Mouse (Mus musculus): ENCODE measurements around the gene 2410015M20Rik.

The 2410015M20Rik gene

DNA sequence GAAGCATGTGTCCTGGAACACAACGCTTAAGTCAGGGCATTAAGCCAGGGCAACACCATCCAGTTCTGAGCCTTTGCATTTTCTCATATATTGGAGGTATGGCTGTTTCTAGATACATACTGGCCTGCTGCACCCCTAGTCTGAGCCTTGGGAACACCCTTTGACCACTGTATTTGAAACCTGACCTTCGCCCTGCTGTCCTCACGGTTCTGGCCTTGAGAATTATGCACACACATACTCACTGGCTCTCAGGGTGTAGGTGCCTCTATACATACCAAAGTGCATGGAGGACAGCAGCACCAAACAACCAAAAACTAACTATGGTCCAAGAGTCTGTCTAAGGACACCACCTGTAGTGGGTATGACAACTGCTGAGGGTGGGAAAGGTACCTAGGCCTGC lies 36.6 kb downstream of the 2410015M20Rik start:
- no peak for DNase-seq (ENCODE audit: low read depth, low spot score)

DNA sequence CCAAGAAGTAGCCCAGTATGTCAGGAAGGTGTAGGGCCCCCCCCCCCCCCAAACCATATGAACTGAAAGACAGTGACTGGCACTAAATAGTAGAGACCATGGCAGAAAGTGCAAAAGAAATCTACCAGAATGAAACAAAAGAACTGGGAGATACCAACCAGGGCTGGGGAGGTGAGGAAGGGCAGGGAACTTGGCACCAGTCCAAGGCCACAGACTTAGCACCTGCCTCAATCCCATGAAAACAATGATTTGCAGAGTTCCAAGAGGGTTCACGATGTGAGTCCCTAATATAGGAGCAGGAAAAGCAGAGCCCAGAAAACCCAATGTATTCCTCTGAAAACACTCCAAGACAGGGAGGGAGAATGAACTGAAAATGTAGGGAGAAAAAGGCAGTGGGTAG lies 37.4 kb downstream of the 2410015M20Rik start:
- DNase-seq (ENCODE audit: low read depth, low spot score), result no peak

DNA sequence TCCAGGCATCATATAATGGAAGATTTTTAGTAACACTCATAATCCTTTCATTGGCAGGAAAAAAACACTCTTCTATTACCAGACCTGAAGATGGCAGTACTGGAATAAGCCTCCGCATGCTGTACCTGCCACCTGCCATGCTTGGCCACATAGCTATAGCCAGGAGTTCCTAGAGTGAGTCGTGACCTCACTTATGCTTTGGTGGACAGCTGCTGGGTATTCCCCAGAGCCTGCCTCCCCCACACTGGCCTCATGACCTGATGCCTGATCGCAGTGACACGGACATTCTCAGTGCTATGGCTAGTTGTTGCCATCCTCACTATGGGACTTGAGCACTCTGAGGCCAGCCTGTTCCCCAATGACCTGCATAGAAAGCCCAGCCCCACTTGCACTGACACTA lies 39.3 kb downstream of the 2410015M20Rik start:
- no peak for DNase-seq (ENCODE audit: low read depth, low spot score)

DNA sequence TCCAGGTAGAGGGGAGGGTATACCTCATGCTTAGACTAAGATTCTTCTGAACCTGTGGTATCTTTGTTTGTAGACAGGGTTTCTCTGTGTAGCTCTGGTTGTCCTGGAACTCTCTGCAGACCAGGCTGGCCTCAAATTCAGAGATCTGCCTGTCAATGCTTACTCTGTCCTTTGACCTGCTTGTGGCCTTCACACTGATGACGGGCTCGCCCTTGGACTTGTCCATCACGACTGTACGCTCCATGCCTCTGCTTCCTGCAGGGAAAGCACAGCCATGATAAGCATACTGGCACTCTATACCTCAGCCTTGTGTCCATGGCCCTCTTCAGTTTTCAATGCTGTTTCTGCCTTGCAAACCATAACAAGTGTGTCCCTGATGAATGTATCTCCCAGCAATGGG lies 42.2 kb downstream of the 2410015M20Rik start:
- DNase-seq (ENCODE audit: low read depth, low spot score), result no peak

DNA sequence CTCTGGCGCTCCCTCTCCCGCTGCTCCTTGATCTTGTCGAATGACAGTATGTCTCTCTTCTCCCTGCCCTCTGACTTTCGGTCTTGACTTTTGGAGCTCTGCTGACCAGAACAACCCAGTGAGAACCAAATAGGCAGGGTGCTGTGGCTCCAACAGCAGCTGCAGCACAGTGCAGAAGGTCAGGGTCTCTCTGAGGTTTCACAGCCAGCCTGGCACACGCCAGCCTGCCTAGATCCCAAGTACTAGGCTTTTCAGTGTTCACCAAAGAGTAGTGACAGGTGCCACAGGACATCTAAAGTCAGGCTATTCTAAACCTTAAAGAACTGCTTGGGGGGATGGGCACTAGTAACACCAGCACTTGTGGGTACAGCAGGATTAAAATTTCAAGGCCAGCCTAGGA lies 42.7 kb downstream of the 2410015M20Rik start:
- no peak for DNase-seq (ENCODE audit: low read depth, low spot score)

DNA sequence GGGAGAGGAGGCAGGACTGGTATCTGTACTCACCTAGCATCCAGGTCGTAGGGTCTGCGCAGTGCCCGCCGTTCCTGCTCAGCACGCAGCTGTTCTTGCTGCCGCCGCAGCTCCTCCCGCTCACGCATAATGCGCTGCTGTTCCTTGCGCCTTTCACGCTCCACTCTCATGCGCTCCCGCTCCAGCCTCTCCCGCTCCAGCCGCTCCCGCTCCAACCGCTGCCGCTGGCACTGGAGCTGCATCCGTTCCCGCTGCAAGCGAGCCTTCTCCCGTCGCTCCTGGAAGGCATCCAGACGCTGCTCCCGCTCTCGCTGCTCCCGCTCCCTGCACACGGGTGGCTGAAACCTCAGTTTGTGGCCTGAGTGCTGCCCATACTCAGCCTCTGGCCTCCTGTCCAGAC lies 43.3 kb downstream of the 2410015M20Rik start:
- no peak for DNase-seq (ENCODE audit: low read depth, low spot score)

DNA sequence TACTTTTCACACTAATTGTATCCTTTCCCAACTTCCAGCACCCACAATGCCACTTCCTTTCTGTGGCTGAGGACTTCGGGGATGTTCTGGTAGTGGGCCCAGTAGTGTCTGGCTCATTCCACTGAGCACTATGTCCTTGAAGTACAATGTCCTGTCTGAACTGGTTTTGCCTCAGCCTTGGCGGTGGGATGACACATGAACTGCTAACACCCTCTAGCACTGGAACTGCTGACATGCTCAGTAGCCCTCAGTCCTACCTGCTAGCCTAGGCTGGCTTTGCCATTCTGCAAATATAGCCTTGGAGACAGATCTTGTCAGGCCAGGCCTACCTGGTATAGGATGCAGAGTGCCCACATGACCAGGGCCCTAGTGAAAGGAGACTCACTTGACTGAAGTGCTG lies 47.7 kb downstream of the 2410015M20Rik start:
- DNase-seq (ENCODE audit: low read depth, low spot score), result no peak

DNA sequence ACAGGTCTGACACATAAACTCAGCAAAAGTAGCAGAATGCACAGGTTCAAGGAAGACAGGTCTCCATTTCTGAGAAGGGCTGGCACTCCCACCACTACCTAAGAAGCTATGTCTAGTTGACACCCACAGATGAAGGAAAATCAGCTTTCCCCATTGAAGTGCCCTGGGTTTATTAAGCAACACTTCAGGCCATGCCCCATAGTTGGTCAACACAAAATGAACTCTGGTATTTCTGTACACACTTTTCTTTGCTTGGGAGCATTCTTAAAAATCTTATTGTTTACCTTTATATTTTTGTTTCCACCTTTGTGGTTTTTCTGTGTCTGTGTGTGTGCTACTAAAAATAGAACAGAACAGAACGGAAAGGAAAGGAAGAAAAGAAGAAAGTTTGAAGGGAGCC lies 49.4 kb downstream of the 2410015M20Rik start:
- no peak for DNase-seq (ENCODE audit: low read depth, low spot score)

DNA sequence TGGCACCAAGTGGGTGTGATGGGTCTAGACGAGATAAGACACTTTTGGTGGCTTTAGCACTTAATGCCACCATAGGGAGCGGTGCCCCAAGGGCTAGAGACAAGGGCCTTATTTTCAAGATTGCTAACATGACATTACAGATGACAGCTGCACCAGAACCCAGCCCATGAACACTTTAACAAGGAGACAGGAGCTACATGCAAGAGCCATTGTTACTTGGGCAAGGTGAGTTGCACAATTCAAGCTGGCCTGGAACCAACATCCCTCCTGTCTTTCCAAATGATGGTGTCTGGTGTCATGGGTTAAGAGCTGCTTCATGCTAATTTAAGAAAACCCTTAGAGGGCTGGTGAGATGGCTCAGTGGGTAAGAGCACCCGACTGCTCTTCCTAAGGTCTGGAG lies 50.2 kb downstream of the 2410015M20Rik start:
- DNase-seq (ENCODE audit: low read depth, low spot score), result no peak

DNA sequence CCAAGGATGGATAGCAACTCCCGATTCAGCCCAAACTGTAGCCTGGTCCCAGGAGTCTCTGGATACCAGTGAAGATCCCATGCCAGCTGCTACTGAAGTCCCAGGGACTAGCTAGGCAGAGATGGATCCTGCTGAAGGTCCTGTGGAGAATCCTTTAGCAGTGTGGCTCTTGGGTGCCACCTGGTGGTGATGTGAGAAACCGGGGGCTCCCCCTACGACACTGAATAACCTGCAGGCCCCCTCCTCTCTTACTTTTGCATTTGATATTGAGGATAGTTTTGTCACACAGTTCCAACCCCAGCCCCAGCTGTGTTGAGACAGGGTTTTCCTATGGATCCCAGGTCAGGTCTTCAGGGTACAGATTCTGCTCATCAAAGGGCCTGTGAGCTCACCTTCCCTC lies 51.1 kb downstream of the 2410015M20Rik start:
- DNase-seq (ENCODE audit: low read depth, low spot score), result peak; percentile 63
